Mouse (Mus musculus) left cerebral cortex, adult 8-10 months (tissue): ENCODE results near the gene Slc25a41. TPM values are rescaled to one million over a fixed set of nuclear protein-coding genes. Genes with fewer than 3 reads are reported as not detected.
"Not testable (repeated sequence)": the region's sequence is repeated elsewhere in the genome, so short reads cannot be mapped to it uniquely, and the experiment has no call there.

Experiments used
- DNase-seq, 2 experiments: peaks; one replicate each; pipeline ENCODE4 v3.0.0; 2022; ENCODE audit warnings: low spot score in 2 of 2
- total RNA-seq, 4 experiments: library from RNA; stranded (reverse); gene quantifications; 2 replicates each; pipeline ENCODE4 v1.2.4; 2022

The Slc25a41 gene
- total RNA-seq = under 1 TPM in 1 of 4 experiments, not detected in 3; 0.30 TPM

DNA sequence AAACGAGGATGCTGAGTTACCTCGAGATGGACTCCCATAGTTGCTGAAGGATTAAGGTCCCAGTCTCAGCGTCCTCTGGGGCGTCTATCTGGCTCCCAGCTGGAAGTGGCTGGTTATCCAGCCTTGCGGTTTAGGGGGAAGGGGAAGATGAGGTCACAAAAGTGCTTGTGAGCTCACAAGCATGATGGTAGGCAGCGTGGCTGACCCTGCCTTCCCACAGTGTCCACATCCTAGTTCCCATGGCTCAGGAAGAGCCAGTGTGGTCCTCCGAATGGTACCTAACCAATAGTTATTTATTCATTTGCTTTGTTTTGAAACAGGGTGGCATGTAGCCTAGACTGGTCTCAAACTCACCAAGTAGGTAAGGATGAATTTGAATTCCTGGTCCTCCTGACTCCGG lies at the start of gene Slc25a41:
Gene Slc25a41, minus strand, starts transcription at position 101 of the 400 bp plus-strand sequence.
- DNase-seq = no peak

DNA sequence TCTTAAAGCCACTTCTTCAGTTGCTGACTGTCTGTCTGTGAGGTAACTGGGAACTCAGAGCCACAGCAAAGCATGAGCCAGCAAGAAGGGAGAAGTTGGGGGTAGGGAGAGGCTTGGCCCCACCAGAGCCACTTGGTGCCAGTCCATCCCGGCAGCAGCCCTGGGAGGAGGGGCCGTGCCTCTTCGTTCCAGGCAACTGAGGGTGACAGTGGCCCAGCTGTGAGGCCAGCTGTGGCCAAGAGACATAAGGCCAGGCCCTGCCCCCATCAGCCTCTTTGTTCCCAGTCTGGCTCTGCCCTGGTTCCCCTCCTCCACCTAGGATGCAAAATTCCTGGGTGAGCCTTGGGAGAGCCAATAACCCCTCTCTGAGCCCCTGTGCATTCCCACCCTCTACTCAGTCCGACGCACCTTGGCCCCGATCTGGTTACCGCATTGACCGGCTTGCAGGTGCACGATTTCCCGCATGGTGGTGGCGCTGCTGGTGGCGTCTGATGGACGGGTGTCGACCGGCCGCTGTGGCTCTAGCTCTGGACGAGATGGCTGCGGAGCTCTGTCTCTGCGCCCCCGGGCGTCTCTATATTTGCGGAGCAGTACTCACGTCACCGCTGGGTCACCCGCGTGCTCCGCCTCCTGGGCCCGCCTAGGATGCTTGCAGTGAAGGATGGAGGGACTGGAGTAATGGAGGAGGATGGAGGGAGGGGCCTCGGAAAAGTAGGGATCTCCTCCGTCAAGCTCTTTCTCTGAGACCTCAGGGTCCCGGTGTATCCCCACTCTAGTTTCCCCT lies 45.8 kb upstream of the Slc25a41 start, which contains the start of gene Tubb4a:
Gene Tubb4a, minus strand, starts transcription at position 734 of the 784 bp plus-strand sequence.
- DNase-seq = peak; percentile 86 to 91

DNA sequence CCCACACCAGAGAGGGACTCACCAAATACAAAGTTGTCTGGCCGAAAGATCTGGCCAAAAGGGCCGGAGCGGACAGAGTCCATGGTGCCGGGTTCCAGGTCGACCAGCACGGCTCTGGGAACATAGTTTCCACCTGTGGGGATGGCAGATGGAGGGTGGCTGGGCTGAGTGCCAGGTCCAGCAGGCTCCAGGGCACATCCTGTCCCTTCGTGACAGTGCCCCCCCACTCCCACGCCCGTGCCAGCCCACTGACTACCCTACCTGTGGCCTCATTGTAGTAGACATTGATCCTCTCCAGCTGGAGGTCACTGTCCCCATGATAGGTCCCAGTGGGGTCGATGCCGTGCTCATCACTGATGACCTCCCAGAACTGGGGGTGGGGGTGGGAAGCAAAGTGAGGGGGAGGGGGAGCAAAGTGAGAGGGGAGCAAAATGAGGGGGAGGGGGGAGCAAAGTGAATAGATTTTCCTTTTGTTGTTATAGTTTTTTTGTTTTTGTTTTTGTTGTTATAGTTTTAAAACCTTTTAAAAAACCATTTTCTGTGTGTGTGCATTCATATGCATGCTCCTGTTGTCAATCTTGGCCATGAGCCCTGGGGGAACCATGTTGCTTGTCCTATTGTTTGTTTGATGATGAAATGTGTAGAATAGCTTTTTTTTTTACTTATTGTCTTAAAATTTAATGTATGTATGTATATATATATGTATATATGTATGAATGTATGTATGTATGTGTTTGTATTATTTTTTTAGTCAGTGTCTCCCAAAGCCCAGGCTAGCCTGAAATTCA lies 44.7 kb upstream of the Slc25a41 start:
- peak in 1 of 2 experiments; percentile 55 for DNase-seq

DNA sequence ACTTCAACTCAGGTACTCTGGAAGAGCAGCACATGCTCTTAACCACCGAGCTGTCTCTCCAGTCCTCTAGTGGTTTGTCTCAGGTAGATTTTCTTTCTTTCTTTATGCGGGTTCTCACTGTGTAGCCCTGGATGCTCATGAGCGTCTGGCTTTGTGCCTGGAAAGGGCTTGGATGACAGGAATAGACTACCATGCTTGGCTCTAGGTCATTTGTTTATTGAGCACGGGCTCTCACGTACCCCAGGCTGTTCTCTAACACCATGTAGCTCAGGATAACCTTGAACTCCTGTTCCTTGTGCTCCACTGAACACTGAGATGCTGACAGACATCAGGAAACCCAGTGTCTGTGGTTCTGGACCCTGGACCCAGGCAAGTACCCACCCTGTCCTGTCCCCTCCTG lies 41.0 kb upstream of the Slc25a41 start:
- no peak for DNase-seq

DNA sequence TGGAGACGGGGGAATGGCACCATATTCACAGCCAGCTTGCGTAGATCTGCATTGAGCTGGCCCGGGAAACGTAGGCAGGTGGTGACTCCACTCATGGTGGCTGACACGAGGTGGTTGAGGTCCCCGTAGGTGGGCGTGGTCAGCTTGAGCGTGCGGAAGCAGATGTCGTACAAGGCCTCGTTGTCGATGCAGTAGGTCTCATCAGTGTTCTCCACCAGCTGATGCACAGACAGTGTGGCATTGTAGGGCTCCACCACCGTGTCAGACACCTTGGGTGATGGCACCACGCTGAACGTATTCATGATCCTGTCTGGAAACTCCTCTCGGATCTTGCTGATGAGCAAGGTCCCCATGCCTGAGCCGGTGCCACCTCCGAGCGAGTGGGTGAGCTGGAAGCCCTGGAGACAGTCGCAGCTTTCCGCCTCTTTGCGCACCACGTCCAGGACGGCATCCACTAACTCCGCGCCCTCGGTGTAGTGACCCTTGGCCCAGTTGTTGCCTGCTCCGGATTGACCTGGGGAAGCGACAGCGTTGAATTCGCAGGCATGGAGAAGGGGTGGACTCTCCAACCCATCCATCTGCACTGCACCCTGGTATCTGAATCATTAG lies 39.9 kb upstream of the Slc25a41 start:
- DNase-seq = no peak

DNA sequence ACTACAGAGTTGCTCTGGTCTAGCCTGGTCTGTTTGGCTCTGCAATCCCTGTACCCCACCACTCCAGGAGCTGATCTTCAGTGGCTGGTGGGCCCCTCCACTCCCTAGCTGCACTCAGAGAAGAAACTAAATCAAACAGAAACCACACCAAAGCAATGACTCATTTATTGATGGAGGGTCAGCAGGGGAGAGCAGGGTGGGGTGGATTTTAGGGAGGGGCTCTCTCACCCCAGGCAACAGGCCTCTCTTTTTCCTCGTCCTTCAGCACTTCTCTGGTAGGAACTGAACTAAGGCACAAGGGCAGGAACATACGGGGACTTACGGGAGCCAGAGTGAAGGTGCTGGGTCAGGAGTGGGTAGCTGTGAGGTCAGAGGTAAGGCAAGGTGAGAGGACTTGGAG lies 38.5 kb upstream of the Slc25a41 start:
- DNase-seq = no peak

DNA sequence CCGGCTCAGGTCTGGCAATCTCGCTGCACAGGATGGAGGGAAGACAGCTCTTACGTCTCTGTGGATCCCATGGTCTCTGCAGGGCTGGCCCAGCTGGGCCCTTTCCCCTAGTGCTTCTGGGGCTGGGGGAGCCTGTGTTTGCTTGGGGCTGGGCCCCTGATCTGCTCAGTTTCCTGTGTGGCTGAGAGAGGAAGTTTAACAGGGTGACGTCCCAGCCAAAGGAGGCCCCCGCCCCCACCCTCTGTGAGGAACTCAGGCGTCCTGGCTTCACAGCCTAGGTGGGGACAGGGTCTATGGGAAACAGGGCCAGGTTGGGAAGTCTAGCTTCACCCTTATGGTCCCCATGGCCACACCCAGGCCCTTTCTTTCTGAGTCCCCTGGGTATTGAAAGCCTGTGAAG lies 36.9 kb upstream of the Slc25a41 start, which contains the start of gene Dennd1c:
Gene Dennd1c, minus strand, starts transcription at position 179 of the 400 bp plus-strand sequence.
- no peak for DNase-seq

DNA sequence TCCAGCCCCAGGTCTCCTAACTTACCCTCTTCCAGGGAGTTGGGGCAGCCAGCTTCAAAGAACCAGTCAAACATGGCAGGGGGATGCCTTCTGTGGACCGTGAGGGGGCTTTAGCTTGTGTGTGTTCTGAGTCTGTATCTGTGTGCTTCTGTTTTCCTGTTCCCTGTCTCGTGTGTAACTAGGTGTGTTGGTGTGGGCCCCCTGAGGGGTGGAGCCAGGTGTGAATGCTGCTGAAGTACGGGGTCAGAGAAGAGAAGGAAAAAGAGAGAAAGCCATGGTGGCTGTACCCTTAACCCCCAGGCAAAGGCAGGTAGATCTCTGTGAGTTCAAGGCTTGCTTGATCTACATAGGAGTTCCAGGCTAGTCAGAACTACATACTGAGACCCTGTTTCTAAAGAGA lies 35.5 kb upstream of the Slc25a41 start:
- DNase-seq = no peak

DNA sequence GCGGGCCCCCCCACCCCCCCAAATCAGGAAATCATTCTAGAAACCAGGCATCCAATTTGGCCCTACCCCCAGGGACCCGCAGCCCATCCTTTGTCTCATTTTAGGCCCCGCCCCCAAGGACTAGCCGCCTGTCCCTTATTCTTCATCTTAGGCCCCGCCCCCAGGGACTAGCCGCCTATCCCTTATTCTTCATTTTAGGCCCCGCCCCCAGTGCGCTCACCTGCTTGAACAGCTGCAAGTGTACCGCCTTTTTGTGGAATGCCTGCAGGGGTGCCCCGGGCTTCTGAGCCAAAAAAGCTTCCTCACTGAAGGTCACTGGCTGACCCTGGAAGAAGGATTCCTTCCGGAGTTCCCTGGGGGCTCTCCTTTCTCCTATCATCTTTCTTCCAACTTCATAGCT lies 29.2 kb upstream of the Slc25a41 start:
- DNase-seq = no peak

DNA sequence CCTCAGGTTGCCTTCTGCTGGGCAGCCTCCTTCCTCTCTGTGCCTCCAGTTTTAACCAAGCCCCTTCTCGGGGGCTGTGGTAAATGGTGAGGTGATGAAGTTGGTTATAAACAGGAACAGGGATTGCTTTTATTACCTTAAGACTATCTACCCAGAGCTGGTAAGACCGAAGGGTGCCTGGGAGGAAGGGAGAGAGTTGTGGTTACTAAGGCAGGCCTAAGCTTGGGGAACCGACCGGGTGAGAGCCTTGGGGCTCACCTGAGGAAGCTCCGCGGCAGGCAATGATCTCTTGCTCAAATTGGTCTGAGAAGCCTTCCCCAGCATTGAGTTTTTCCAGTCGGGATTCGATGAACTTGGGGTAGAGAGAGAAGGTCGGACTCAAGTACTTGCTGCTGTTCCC lies 28.8 kb upstream of the Slc25a41 start:
- DNase-seq = no peak

DNA sequence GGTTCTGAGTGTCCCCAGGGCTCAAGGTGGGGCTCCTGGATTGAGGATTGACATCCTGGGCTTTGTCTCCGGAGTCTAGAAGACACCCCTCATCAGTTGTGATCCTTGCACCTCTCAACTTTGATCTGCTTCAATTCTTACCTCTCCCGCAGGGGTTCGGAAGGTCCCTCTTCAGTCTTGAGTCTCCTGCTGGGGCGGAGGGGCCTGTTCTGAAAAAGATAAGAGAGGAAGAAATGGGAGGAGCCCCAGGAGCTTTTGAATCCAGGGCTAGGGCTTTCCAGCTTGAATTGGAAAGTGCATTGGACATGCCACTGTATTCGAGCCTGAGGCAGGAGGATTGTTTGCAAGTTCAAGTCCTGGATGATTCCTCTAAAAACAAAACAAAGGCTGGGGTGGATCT lies 25.5 kb upstream of the Slc25a41 start:
- DNase-seq = no peak

DNA sequence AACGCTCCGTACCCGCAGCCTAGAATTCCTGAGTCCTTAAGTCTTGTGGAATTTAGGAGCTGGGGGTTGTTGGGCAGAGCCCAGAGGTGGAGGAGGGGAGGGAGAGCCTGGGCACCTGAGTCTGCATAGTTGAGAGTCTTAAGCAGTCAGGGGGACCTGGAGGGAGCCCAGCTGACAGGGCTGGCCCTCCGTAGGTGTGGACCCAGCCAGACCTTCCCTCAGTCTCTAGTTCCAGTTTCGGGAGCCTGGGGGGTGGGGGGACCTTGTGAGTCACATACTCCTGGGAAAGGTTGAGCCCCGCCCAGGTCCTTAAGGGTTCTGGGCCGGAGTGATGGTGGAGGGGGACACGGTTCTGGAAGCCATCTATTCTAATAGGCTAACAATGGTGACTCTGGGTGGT lies 21.6 kb upstream of the Slc25a41 start:
- no peak for DNase-seq

DNA sequence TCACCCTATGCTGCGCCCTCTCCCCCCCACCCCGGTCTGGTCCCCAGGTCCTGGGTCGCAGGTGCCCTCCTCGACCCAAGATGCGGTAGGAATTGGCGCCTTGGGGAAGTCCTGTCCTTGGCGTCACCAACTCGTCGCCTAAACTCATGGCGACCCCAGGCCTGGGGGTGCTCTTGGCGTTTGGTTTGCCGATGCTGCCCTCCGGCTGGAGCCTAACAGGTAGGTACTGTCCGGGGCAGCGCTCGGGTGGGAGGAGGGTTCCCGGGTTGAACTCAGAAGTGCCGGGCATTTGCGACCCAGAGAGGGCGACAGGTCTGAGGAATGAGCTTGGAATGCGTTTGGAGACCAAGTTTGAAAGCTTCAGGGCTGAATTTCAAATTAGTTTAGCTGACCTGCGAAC lies 21.1 kb upstream of the Slc25a41 start:
- DNase-seq = no peak

DNA sequence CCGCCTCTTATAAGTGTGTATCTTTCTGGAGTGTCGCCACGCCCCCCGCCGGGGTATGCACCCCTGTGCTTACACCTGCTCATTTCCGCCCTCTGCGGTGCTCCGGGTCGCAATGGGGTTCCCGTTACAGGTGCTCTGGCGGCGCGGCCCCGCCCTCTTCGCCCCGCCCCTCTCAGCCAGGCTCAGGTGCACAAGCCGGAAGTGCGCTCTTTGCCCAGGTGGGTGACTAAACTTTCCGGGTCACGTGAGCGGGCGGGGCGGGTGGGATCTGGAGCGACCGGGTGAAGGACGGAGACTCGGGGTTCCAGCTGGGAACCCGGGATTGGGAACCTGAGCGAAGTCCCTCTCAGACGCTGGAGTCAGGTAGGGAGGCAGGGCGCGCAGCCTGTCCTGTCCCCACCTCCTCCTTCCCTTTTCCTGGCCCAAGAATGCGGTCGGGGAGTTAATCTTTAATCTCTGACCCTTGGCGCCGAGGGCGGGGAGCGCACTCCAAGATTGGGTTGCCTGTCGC lies 20.6 kb upstream of the Slc25a41 start:
- no peak for DNase-seq

DNA sequence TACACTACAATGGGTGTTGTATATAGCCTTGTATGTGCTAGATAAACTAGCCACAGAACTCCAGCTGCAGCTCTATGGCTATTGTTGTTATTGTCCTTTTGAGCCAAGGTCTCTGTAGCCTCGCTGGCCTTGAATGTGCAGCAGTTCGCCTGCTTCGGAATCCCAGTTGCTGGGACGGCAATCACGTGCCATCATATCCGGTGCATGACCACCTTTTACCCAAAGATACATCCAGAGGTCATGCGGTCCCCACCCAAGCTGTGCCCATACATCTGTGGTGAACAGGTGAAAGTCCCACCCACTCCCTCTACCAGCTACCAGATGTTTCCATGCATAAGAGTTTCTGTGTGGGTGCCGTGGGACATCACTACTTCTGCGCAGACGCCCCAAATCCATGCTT lies 19.6 kb upstream of the Slc25a41 start:
- peak in 1 of 2 experiments; percentile 41 for DNase-seq

DNA sequence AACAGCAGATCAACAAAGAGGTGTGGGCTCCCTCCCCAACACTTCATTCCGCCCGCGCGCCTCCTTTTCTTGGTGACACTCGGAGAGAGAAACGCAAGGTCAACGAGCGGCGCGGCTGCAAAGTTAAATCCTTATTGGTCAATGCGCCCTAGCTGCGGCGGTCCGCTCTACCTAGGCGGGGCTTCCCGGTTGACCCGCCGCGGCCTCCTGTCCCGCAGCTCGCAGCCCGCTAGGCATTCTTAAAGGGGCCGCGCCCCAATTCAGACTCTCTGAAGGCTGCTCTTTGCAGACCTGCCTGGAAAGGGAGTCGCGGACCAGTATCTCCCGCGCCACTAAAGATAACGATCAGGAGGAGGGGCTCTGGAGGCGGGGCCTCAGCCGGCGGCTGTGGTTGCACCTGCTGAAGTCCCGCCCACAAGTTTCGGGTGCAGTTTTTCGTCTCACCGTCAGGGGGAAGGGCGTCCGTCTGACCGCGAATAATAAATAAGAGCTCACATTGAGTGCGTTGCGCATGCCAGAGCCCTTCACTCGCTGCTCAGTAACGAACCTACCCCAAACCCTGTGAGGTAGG lies 18.9 kb upstream of the Slc25a41 start:
- DNase-seq = peak; percentile 95 to 96

DNA sequence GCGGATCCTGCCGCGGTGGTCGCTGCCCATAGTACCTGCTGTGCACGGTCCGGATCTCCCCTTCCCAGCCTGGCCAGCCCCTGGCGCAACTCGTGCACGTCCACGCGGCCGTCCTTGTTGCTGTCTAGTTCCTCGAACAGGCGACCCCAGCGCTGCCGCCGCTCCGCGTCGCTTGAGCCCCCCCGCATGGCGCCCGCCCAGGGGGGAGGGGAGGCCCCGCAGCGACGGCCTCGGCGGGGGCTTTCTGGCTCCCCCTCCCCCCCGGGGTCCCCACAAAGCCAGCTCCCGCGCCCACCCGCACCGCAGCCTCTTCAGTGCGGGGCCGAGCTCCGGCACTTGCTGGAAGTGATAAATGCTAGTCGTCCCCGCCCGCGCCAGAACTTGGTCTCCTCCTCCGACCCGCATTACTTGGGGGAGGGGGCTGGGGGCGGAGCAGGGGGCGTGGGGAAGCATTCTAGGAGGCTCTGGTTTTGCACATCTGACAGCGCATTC lies 18.1 kb upstream of the Slc25a41 start, which contains the start of gene Slc25a23:
Gene Slc25a23, minus strand, starts transcription at position 378 of the 492 bp plus-strand sequence.
- peak; percentile 49 to 81 for DNase-seq

DNA sequence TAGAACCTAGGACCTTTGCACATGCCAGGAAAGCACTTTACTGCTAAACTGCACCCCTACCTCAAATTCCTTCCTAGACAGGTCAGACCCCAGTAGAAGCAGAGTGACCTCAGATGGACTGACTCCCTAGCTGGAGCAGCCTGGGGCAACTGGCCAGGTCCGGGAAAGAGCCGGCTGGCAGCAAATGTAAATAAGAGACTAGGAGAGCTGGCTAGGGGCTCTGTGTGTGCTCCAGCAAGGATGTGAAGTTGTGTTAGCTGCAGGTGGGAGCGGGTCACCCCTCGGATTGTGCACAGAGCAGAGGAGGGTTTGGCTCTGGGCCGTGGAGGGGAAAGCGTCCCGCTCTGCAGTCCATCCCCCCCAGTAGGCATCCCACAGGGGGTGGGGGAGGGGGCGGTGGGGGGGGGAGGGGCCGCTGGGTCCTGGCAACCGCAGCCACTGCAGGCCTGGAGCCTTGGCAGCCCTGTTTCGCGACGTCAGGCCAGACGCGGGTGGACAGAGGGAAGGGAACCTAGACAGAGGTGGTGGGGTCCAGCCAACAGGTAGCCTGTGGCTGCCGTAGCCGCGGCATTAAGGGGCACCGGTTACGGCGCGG lies 17.5 kb upstream of the Slc25a41 start, which contains the start of gene Crb3:
Gene Crb3, plus strand, starts transcription at position 215 of the 595 bp plus-strand sequence.
- peak in 1 of 2 experiments; percentile 52 for DNase-seq

DNA sequence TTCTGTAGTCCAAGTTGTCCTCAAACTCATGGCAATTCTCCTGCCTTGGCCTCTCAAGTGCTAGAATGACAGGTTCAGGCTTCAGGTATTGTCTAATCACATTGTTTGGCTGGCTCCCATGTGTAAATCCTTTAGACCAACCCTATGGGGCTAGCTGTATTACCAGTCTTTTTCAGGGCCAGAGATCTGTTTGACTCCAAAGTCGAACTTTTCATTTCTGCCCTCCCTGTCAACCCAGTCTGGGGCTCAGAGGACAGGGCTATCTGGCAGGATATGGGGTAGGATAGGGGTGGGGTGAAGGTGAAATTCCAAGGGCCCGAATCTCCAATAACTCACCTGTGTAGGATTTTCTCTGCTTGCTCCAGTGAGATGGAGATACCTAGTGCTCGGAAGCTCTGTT lies 14.8 kb upstream of the Slc25a41 start:
- DNase-seq = no peak

DNA sequence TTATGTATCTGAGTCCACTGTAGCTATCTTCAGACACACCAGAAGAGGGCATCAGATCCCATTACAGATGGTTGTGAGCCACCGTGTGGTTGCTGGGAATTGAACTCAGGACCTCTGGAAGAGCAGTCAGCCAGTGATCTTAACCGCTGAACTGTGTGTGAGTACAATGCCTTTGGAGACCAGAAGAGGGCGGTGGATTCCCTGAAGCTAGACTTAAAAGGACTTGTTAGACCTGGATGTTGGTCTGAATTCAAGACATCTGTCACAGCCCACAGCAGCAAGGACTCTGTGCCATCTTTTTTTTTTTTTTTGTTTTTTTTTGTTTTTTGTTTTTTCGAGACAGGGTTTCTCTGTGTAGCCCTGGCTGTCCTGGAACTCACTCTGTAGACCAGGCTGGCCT lies 10.2 kb upstream of the Slc25a41 start:
- not testable (repeated sequence) for DNase-seq

DNA sequence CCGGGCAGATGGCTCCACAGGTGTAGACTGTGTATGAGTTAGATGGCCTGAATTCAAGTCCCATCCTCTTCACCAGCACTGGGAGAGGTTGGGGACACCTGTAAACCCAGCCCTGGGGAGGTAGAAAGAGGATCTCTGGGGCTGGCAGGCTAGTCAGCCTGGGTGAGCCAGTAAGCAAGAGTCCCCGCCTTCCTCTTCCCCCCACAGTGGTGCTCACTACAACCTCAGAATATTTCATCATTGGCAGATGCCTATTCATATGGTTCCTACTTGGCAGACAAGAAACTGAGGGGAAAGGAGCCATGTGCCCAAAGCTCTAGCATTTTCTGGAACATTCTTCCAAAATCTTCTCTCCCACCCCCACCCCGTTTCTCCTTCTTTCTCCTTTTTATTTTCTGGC lies 7.4 kb upstream of the Slc25a41 start:
- no peak for DNase-seq
